Mouse (Mus musculus) lung, adult 2 months (tissue): ENCODE data around the gene Gm20772. TPM values are rescaled to one million over a fixed set of nuclear protein-coding genes. Genes with fewer than 3 reads are reported as not detected.
"Not testable (repeated sequence)": the region's sequence is repeated elsewhere in the genome, so short reads cannot be mapped to it uniquely, and the experiment has no call there.

Experiments used
- DNase-seq: peaks from one replicate; pipeline ENCODE4 v3.0.0; 2022
- H3K4me1 ChIP-seq: fragments of 200-500 bp; 2 replicates; pipeline ENCODE4 v1.6.1; 2011; ENCODE audit warnings: low read length; ENCODE audit not compliant: control insufficient read depth, insufficient read depth
- H3K4me3 ChIP-seq: fragments of 200-500 bp; replicated peaks from 2 replicates; pipeline ENCODE3; 2011; ENCODE audit warnings: low read depth, mild to moderate bottlenecking, control low read depth, low read length; ENCODE audit errors: extremely low read depth
- WGBS: fragments of 180-500 bp; shearing (Covaris S2); methylation state at CpG from one replicate; pipeline ENCODE4 v1.1.7; 2018; 5-methylcytosine and 5-hydroxymethylcytosine counted together
- polyA plus RNA-seq: library from polyadenylated mRNA; depleted of rRNA; stranded (reverse); fragments of >200 nt; gene quantifications from 2 replicates; pipeline ENCODE4 v1.2.3, GENCODE M21; 2012; rRNA removed

The Gm20772 gene
- not detected in 2 replicates for polyA plus RNA-seq

DNA sequence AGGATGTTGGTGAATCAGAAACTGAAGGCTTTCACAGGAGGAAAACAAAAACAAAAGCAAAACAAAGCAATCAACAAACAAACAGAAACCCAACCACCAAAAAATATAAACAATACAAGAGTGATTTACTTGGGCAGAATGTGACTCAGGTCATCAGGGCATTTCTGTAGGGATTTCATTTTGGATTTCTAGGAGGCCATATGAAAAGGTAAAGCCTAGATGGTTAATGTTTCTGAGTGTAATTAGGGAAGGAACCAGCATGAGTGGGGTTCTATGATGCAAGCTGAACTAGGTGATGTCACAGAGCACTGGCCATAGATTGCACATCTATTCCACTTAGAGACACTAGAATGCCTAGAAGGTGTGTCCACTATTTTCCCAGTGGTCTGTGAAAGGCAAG lies at the start of gene Gm20772, which contains the start of gene Gm20831:
Gene Gm20772 (plus strand): TSS at position 301 of the 400 bp plus-strand sequence.
Gene Gm20831 (plus strand): TSS at position 301 of the 400 bp plus-strand sequence.
- not testable (repeated sequence) for DNase-seq, H3K4me3 ChIP-seq, H3K4me1 ChIP-seq

GRCm38 (mm10) chrY:17846166-17846565 lies 28.4 kb upstream of the Gm20772 start, which contains the start of gene Gm21904:
Gene Gm21904 (minus strand): TSS chrY:17846266.
- not testable (repeated sequence) for H3K4me1 ChIP-seq, H3K4me3 ChIP-seq, DNase-seq
- WGBS = no CpG with 5 or more reads among the region's 3 CpGs

Other genes starting within 250 kb of the Gm20772 start
- not detected in 2 replicates for gene Gm21904, start 28.5 kb upstream of the Gm20772 start, polyA plus RNA-seq
- not detected in 2 replicates for gene Gm20831, start within 50 bp of the Gm20772 start, polyA plus RNA-seq
- not detected in 2 replicates for gene Srsy, start 62.6 kb downstream of the Gm20772 start, polyA plus RNA-seq
- gene Gm21764, start 187.1 kb downstream of the Gm20772 start, polyA plus RNA-seq = not detected in 2 replicates
- not detected in 2 replicates for gene Ssty1, start 214.4 kb downstream of the Gm20772 start, polyA plus RNA-seq